9 mouse cellular contexts compared by ENCODE assay signal in genomic region chr2:101978534-101979525, GRCm38 (mm10).
DNase-seq lines count a peak whose midpoint lies in the region; ATAC-seq and TF ChIP-seq lines count a peak whose summit lies in the region.
"Had no signal": no experiment of that assay in that cellular context is flagged by ENCODE, and none has a peak within 500 bp of the region (broad histone marks: within the 10 kb centered on the region; RNA-seq: fewer than 3 reads in every experiment).

No protein-coding gene starts in this region.

- peaks cover 48% of the 10 kb centered on the region for H3K4me1 ChIP-seq in heart, embryonic 13.5 days

- no peak overlapping the region for H3K4me3 ChIP-seq in gastrocnemius, adult 2 months
- H3K4me3 ChIP-seq in heart, embryonic 13.5 days = no peak overlapping the region

- no peak for ATAC-seq in heart, embryonic 13.5 days (ENCODE audit: extremely low read depth, insufficient number of reproducible peaks, low FRiP score, low TSS enrichment)

- 0 out of 2 replicates have a peak overlapping the region, but pooled peaks have one; percentile 6 for H3K4me2 ChIP-seq in heart, embryonic 13.5 days

- no peaks in the 10 kb centered on the region for H3K36me3 ChIP-seq in heart, embryonic 13.5 days

- no peaks in the 10 kb centered on the region for H3K27me3 ChIP-seq in heart, embryonic 13.5 days (replicated peaks)

- no peaks in the 10 kb centered on the region for H3K9me3 ChIP-seq in heart, embryonic 13.5 days

- no peak overlapping the region for H3K27ac ChIP-seq in gastrocnemius, adult 2 months
- H3K27ac ChIP-seq in heart, embryonic 13.5 days (replicated peaks) = peak overlapping the region; percentile 65
- H3K27ac ChIP-seq: macrophage had no signal

- peak; percentile 44 for DNase-seq in gastrocnemius, adult 2 months
- no peak for DNase-seq in gastrocnemius, adult 18-20 months (ENCODE audit: low spot score)
- peak; percentile 76 for DNase-seq in CD4-positive helper T cell, adult 2 months (ENCODE audit: low read depth, low spot score)
- DNase-seq in cerebellum, postnatal 14 days = peak; percentile 71 to 83
- peak; percentile 80 for DNase-seq in left cerebral cortex, postnatal 4 days
- peak; percentile 98 for DNase-seq in retina, postnatal 1 day
- DNase-seq in spleen, postnatal 4 days (ENCODE audit: low spot score in 2 of 2) = no peak

- intact Hi-C loops in gastrocnemius, adult 2 months (cut with DNase I) = no loop called here
- intact Hi-C loops in left cerebral cortex, postnatal 4 days (cut with DNase I) = no loop called here

- 29% methylated on average over 21 of the region's 21 CpGs for WGBS in heart, embryonic 13.5 days

- peak overlapping the region; percentile 0; the same call in 1 of the 2 replicates for H3K9ac ChIP-seq in heart, embryonic 13.5 days

- no peak for TF ChIP-seq CTCF in gastrocnemius, adult 2 months (IDR thresholded peaks at IDR 0.05)

Comparison
In these comparisons a context has a peak if more than half of its experiments do, and no peak if none do; other contexts are left out.
1. DNase-seq: peak in gastrocnemius, adult 2 months (single experiment), CD4-positive helper T cell, adult 2 months (single experiment), cerebellum, postnatal 14 days (2 of 2), left cerebral cortex, postnatal 4 days (single experiment) and retina, postnatal 1 day (single experiment); none in gastrocnemius, adult 18-20 months (single experiment) and spleen, postnatal 4 days (0 of 2).